Mouse (Mus musculus) embryonic facial prominence, embryonic 14.5 days (tissue): ENCODE measurements around the gene Nav2. TPM values are rescaled to one million over a fixed set of nuclear protein-coding genes. Genes with fewer than 3 reads are reported as not detected.

Source experiments
- polyA plus RNA-seq: library from polyadenylated mRNA; unstranded; fragments of >200 nt; fragmentation: Nextera tagmentation; extraction: Ambion mirVana; gene quantifications from 2 replicates; pipeline ENCODE4 v1.2.1, GENCODE M21; 2014

Gene Nav2
- polyA plus RNA-seq, 1 experiment from 2014 or later: 13.5 TPM

Other genes with a start within 250 kb of the Nav2 start
- gene Zdhhc13, start 119.7 kb upstream of the Nav2 start, polyA plus RNA-seq: 33.0 and 36.5 TPM in 2 replicates
- 168 and 285 TPM in 2 replicates for gene Csrp3, start 60.7 kb upstream of the Nav2 start, polyA plus RNA-seq
- gene E2f8, start 27.1 kb upstream of the Nav2 start, polyA plus RNA-seq: 16.2 and 17.6 TPM in 2 replicates